Mouse (Mus musculus) splenic B cell, adult 2 months (primary cell): ENCODE results near the gene Ciita.

Source experiments
- DNase-seq: peaks from one replicate; pipeline ENCODE4 v3.0.0-alpha.2; 2011; ENCODE audit warnings: low read depth, low spot score
- H3K27me3 ChIP-seq: 2 replicates; pipeline ENCODE4 v1.6.1; 2012; ENCODE audit warnings: mild to moderate bottlenecking, low read length, moderate library complexity, mixed read lengths; ENCODE audit not compliant: control insufficient read depth, poor library complexity, insufficient read depth, severe bottlenecking
- H3K36me3 ChIP-seq: 2 replicates; pipeline ENCODE4 v1.6.1; 2012; ENCODE audit warnings: mild to moderate bottlenecking, low read length, moderate library complexity, mixed read lengths; ENCODE audit not compliant: control insufficient read depth, poor library complexity, insufficient read depth, severe bottlenecking

Ciita gene

DNA sequence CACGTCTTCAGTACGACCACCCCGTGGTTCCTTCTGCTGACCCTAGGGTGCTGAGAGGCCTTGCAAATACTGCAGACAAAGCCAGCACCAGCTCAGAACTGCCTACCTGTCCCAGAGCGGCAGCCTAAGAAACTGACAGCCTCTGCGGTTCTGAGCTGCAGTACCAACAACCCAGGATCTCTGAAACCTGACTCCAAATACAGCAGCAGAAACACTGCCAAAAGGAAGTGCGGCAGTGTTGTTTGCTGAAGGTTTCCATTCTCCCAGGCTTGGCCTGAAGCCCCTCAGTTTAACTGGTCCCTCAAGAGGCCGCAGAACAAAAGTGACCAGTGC lies 61.7 kb downstream of the Ciita start:
- no peaks in the 10 kb centered on the region for H3K27me3 ChIP-seq
- no peak for DNase-seq

DNA sequence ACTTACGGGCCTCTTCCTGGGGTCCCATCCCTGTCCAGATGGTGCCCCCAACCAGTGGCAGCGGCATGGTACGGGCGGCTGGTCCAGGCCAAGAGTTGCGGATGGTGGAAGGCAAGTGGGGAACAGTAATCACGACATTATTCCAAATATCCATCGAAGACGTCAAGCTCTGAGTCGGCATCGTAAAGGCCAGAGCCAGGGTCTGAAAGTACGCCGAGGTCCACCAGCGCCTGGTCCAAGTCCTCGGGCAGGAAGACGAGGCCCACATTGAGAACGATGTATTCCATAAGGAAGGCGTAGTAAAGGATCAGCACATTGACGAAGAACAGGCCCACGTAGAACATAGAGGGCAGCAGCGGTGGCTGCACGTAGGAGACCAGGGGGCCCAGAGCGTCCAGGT lies 62.4 kb downstream of the Ciita start:
- Histone ChIP-seq H3K27me3 (no peaks in the 10 kb centered on the region), H3K36me3 (no peaks in the 10 kb centered on the region)
- DNase-seq: no peak

More for the DNA sequence above, 61.7 kb downstream of the Ciita start:
- peaks cover 1% of the 10 kb centered on the region; the same call in 1 of the 2 replicates for H3K36me3 ChIP-seq

DNA sequence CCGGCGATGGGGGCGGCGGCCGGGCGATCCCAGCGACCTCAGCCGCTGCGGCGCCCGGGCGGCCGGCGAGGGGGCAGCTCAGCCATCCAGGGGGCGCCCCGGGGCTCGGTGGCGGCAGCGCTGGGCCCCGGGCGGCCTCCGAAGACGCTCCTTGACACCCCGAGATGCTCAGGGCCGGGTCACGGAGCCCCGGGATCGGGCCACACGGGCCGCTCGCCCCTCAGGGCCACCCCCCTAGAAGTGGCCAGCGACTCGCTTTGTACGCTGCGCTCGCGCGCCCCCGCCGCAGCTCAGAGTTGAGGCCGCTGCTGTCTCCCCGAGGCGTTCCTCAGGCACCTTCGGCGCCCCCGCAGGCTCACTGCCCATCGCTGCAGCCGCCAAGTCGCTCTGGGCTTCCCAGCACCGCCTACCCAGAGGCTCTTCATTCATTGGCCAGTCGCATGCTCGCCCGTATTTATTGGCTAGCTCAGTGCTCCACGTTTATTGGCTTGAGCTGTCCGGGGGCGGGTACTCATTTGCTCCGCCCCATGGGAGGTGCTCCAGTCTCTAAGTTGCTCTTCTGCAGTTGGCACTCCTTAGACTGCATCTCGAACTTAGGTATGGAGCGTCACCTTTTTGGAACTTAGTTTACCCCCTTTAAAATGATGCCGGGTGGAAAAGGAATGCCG lies 63.0 kb downstream of the Ciita start, which contains the start of gene Dexi:
Gene Dexi, minus strand, starts transcription at position 357 of the 668 bp plus-strand sequence.
- no peaks in the 10 kb centered on the region for H3K36me3 ChIP-seq
- peak; percentile 97 for DNase-seq
- H3K27me3 ChIP-seq: no peaks in the 10 kb centered on the region

DNA sequence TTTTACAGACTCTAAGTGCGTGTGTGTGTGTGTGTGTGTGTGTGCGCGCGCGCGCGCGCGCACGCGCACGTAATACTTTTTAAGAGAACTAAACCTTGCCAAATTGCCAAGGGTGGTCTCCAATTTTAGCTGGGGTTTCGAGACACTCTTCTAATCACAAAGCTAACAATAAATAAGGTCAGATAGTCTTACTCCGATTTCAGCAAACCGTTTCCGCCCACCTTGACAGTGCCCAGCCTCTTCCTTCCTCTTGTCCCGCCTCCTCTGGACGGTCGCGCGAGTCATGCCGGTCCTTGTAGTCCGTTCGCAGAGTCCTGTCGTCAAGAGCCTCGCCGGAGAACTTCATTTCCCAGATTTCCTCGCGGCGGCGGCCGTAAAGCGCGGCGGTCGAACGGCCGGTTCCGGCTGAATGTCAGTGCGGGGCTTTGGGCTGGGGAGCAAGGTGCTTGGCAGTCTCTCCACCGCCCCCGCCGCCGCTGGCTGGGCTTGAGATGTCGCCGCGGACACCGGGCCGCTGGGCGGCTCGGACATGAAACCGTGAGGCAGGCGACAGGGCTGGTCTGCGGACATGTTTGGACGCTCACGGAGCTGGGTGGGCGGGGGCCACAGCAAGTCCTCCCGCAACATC lies 65.2 kb downstream of the Ciita start, which contains the start of gene Clec16a:
Gene Clec16a, plus strand, starts transcription at position 345 of the 628 bp plus-strand sequence.
- DNase-seq: peak; percentile 96
- H3K36me3 ChIP-seq: no peaks in the 10 kb centered on the region
- H3K27me3 ChIP-seq: no peaks in the 10 kb centered on the region

DNA sequence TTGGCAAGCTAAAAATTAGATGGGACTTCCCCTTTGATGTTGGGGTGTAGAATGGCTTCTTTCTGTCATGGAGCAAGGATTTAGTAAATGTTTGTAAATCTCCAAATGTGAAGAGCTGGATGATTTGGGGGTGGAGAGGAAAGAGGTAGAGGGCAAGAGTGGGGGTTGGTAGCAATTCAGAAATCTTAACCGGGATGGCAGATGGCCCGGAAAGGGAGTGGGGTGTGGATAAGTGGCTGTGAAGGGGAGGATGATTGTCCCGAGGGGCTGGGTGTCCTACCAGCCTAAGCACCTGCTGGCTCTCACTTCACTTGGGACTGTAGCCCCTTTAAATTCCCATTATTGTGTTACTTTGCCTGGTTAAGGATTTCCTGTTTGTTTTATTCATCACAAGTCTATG lies 67.0 kb downstream of the Ciita start:
- H3K27me3 ChIP-seq: no peaks in the 10 kb centered on the region
- DNase-seq: no peak
- H3K36me3 ChIP-seq: no peaks in the 10 kb centered on the region

DNA sequence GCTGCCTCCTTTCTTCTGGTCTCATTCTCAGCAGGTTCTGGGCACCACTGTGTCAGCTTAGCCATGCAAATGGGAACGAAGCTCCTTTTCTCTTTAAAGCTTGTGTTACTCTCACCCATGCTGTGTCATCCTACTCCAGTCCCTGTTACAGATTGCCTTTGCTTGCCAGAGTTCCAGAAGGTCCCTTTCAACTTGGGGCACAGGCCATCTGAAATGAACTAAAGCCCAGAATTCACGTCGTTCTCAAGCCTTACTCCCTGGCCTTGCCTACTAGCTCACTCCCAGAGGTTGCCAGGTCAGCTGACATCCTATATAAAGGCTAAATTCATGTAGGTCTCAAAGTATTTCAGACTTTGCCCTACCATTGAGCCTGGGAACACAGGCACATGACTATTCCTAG lies 69.1 kb downstream of the Ciita start:
- H3K27me3 ChIP-seq: no peaks in the 10 kb centered on the region
- DNase-seq: no peak
- H3K36me3 ChIP-seq: no peaks in the 10 kb centered on the region

DNA sequence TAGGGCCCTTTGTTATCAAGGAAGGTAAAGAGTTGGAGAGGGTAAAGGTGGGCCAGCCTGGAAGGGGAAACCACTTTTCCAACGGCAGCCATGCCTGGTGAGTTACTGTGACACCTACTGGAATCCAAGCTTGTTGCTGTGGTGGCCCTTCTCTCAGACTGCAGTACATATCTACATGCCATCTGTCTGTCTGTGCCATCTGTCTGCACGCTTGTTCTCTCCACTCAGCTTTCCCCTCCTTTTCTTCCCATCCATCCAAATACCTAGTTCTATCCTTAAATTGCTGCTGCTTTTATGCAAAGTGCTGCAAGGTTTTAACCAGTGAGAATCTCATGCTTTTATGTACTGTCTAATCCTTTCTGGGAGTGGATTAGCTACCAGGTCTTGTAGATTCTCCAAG lies 69.7 kb downstream of the Ciita start:
- no peak for DNase-seq
- Histone ChIP-seq H3K27me3 (no peaks in the 10 kb centered on the region), H3K36me3 (no peaks in the 10 kb centered on the region)

DNA sequence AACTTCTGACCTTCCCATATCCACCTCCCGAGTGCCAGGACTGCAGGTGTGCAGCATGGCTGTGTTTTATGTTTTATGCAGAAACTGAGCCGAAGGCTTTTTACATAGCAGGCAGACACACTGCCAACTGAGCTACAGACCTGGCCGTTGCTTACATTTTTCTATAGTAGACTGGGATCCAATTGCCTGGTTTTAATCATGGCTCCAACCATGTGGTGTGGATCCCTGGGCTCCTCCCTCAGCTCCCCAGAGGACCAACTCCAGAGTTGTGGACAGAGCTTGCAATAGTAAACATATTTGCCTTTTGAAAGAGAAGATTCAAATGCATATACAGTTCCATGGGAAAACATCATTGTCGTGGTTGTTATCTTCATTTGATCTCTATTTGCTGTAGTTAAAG lies 71.7 kb downstream of the Ciita start:
- no peaks in the 10 kb centered on the region for H3K36me3 ChIP-seq
- H3K27me3 ChIP-seq: no peaks in the 10 kb centered on the region
- no peak for DNase-seq

DNA sequence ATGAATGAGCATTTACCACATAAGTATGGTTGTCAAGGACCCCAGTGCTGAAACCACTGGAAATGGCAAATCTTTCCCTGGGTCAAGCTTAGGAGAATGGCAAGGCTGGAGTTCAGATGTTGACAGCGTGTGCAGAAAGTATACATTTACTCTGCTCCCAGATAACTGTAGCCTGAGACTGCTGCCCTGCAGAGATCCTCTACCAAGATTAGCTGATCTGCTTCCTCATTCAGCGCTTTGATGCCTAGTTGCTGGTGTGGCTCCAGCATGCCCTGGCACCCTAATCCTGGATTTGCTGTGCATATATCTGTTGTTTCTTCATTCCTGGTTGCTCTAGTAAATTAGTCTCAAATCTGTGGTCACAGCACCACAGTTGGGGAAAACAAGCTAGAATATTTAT lies 74.0 kb downstream of the Ciita start:
- no peak for DNase-seq
- H3K36me3 ChIP-seq: no peaks in the 10 kb centered on the region
- H3K27me3 ChIP-seq: no peaks in the 10 kb centered on the region

DNA sequence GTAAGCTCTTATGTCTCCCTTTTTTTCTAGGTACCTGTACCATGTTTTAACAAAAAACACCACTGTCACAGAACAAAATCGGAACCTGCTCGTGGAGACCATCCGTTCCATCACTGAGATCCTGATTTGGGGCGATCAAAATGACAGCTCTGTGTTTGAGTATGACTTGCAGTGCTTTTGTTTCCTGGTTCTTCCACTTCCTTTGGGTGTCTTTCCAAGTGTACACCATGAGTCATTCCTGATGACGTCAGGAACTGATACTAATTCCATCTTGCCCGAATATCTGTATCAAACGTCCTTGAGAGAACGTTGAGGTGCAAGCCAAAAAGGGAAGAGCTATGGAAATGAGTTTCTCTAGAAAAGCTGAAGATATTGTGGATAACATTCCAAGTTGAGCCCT lies 80.1 kb downstream of the Ciita start:
- no peaks in the 10 kb centered on the region; the same call in 1 of the 2 replicates for H3K36me3 ChIP-seq
- no peak for DNase-seq

DNA sequence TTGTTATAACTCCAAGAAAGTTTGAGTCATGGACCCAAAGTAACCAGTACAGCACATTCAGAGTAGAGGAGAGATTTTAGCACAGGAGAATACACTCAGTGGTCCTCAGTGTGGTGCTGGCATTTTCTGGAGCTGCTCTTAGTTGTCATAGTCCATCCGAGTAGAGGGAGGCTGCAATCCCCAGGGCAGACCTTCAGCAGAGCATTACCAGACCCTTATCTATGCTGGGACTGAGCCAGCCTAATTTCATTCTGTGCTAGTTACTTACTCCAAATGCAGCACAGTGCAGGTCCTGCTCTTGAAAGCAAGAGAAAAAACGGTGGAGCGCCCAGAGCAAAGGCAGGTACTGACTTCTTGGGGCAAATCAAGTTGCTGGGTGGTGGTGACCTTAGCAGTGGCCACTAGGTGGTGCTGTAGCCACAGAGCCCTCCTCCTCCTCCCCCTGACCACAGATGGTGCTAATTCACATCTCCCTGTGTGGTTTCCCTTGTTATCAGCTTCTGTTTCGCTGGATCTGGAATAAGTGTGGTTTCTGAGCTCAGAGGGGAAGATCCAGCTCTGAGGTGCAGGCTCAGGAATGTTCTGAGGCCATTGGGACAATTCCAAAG lies 85.5 kb downstream of the Ciita start:
- DNase-seq: peak; percentile 82
- Histone ChIP-seq H3K27me3 (no peaks in the 10 kb centered on the region), H3K36me3 (peaks cover 1% of the 10 kb centered on the region)

More for the DNA sequence above, 80.1 kb downstream of the Ciita start:
- no peaks in the 10 kb centered on the region for H3K27me3 ChIP-seq

DNA sequence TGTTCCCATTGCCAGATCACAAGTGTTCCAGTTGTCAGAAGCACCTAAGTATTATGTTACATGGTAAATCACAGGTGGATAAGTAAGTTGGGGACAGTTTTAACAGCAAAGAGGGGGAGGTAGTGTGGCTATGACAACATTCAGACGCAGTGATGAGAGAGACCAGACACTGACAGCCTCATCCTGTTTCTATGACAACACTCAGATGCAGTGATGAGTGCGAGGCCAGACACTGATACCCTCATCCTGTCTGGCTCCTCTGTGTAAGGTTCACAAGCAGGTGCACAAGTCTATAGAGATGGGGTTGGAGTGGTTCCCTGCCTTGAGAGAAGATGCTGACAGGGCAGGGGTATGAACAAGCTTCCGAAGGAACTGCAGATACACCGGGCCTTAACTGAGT lies 87.3 kb downstream of the Ciita start:
- no peak for DNase-seq
- H3K27me3 ChIP-seq: no peaks in the 10 kb centered on the region
- H3K36me3 ChIP-seq: peaks cover 4% of the 10 kb centered on the region

DNA sequence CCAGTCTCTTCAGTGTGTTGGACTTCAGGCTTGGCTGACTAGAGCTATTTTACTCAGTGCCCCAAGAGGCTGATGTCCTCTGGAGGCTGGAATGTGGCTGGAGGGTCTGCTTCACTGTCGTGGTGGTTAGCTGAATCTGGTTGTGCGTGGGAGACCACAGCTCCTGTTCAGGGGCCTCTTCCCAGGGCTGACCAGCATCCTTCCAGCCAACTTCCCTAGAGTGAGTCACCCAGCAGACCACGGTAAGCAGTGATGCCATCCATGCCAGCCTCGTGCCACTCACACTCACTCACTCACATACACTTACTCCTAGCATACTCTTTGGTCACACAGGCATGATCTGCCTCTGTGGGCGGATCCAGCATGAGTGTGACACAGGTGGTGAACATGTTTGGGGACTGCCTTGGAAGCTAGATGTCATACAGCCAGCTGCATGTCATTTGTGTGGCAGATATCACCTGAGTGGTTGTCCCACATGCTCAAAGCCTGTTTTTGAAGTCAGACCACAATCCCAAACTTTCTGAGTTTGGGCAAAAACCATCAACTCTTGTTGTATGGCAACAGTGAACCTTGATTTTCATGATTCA lies 90.0 kb downstream of the Ciita start:
- Histone ChIP-seq H3K27me3 (no peaks in the 10 kb centered on the region), H3K36me3 (peaks cover 6% of the 10 kb centered on the region)
- no peak for DNase-seq

DNA sequence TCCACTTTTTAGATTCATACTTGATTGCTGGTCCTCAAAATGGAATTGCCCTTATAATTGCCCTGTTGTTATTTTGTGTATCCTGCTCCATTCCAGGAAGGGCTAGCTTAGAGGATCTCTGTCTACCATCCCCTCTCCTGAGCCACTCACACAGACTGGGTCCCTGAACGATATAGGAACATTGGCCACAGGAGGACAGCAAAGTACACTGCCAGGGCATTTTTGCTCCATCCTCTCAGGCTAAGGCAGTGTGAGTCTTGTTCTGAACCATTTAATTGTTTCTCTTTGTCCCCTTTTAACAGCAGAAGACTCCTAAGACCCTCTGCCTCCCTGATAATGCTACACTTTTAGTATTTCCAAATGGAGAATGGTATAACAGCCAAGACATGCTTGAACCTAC lies 90.8 kb downstream of the Ciita start:
- Histone ChIP-seq H3K27me3 (no peaks in the 10 kb centered on the region), H3K36me3 (peaks cover 6% of the 10 kb centered on the region)
- DNase-seq: no peak

DNA sequence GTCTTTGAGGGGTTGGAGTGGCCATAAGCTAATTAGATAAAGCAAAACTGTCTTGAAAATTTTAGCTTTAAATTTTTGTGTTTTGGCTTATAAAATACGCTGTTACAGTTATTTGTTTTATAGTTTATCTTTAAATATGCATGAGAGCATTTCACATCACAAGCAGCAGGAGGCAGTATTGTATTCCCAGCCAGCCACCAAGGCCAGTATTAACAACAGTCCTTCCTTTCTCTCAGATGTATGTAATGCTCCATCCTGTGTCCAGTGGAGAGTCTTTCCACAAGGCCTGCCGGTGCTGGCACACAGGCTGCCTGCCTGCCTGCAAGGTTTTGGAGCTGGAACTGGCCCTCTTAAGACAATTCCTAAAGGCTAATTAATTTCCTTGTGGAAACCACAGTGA lies 92.0 kb downstream of the Ciita start:
- no peaks in the 10 kb centered on the region for H3K27me3 ChIP-seq
- DNase-seq: peak; percentile 36
- H3K36me3 ChIP-seq: peaks cover 8% of the 10 kb centered on the region
